Mouse (Mus musculus) mouse trophoblast stem cell (cell line): ENCODE measurements around the gene Vangl2.
"Not testable (repeated sequence)": the region's sequence is repeated elsewhere in the genome, so short reads cannot be mapped to it uniquely, and the experiment has no call there.

ENCODE experiments used
- in situ Hi-C, 2 experiments: fragments of 300-500 bp; cut with MseI, MboI; formaldehyde crosslinking; loops; 2 replicates in 1 of 2; 3 replicates in 1 of 2; pipeline ENCODE4 v1.15.1; 2025

Vangl2 gene

GRCm38 (mm10) chr1:172001665-172002064 is 26.6 kb downstream of the Vangl2 start:
- in situ Hi-C loops, result loop anchor here (5.0 kb wide), 2 partner anchors 179 to 184 kb away; no protein-coding TSS in a partner anchor

GRCm38 (mm10) chr1:172000641-172001040 is 27.6 kb downstream of the Vangl2 start:
- in situ Hi-C loops, result loop anchor here (5.0 kb wide), 2 partner anchors 178 to 183 kb away; no protein-coding TSS in a partner anchor

- in situ Hi-C loops, result no loop called here
Measured at GRCm38 (mm10) chr1:171998820-171999597, 29.2 kb downstream of the Vangl2 start.

GRCm38 (mm10) chr1:171996701-171997100 is 31.5 kb downstream of the Vangl2 start:
- in situ Hi-C loops, result no loop called here

- in situ Hi-C loops, result no loop called here
Measured at GRCm38 (mm10) chr1:171994918-171995715, 33.1 kb downstream of the Vangl2 start.

- in situ Hi-C loops, result no loop called here
Measured at GRCm38 (mm10) chr1:171994501-171994900, 33.7 kb downstream of the Vangl2 start.

- in situ Hi-C loops, result no loop called here
Measured at GRCm38 (mm10) chr1:171992901-171993530, 35.2 kb downstream of the Vangl2 start.

GRCm38 (mm10) chr1:171991883-171992282 is 36.4 kb downstream of the Vangl2 start:
- in situ Hi-C loops, result no loop called here

- in situ Hi-C loops, result no loop called here
Measured at GRCm38 (mm10) chr1:171984121-171984520, 44.1 kb downstream of the Vangl2 start.

- in situ Hi-C loops, result no loop called here
Measured at GRCm38 (mm10) chr1:171983372-171984001, 44.8 kb downstream of the Vangl2 start.

GRCm38 (mm10) chr1:171982740-171983139 is 45.5 kb downstream of the Vangl2 start:
- in situ Hi-C loops, result no loop called here

GRCm38 (mm10) chr1:171982170-171982569 is 46.1 kb downstream of the Vangl2 start:
- in situ Hi-C loops, result no loop called here

GRCm38 (mm10) chr1:171979969-171980730 is 48.1 kb downstream of the Vangl2 start:
- in situ Hi-C loops, result no loop called here

GRCm38 (mm10) chr1:171977891-171978290 is 50.4 kb downstream of the Vangl2 start:
- in situ Hi-C loops, result no loop called here

GRCm38 (mm10) chr1:171976826-171977539 is 51.3 kb downstream of the Vangl2 start:
- in situ Hi-C loops, result no loop called here

GRCm38 (mm10) chr1:171975831-171976230 is 52.4 kb downstream of the Vangl2 start:
- in situ Hi-C loops, result no loop called here

GRCm38 (mm10) chr1:171975377-171975776 is 52.9 kb downstream of the Vangl2 start:
- in situ Hi-C loops, result no loop called here

GRCm38 (mm10) chr1:171974361-171974760 is 53.9 kb downstream of the Vangl2 start:
- in situ Hi-C loops, result not testable (repeated sequence)

- in situ Hi-C loops, result no loop called here
Measured at GRCm38 (mm10) chr1:171970854-171971586, 57.2 kb downstream of the Vangl2 start.

- in situ Hi-C loops, result no loop called here
Measured at GRCm38 (mm10) chr1:171969221-171969620, 59.0 kb downstream of the Vangl2 start.
